Mouse (Mus musculus) liver, postnatal 0 days (tissue): ENCODE data around the gene Mef2c. TPM values are rescaled to one million over a fixed set of nuclear protein-coding genes. Genes with fewer than 3 reads are reported as not detected.

ENCODE experiments used
- ATAC-seq: fragments of 200-750 bp; cut with Nextera tagmentation; 2 replicates; pipeline ENCODE4 v1.8.0; 2017; ENCODE audit warnings: mild to moderate bottlenecking, moderate library complexity
- DNase-seq: peaks from one replicate; pipeline ENCODE4 v3.0.0-alpha.2; 2016
- H3K27ac ChIP-seq: fragments of 300-500 bp; sonication (generic); 2 replicates; pipeline ENCODE4 v1.5.1; 2014; ENCODE audit warnings: antibody characterized with exemption, moderate library complexity, mild to moderate bottlenecking, low read depth
- H3K27me3 ChIP-seq: fragments of 300-500 bp; sonication (generic); 2 replicates; pipeline ENCODE4 v1.6.1; 2014; ENCODE audit warnings: low read length, control low read depth, mixed read lengths; ENCODE audit not compliant: insufficient read depth
- H3K36me3 ChIP-seq: fragments of 300-500 bp; sonication (generic); replicated peaks from 2 replicates; pipeline ENCODE4 v1.6.1; 2014; ENCODE audit warnings: mild to moderate bottlenecking, control low read depth, low read length, moderate library complexity, mixed read lengths; ENCODE audit not compliant: insufficient read depth
- H3K4me1 ChIP-seq: fragments of 300-500 bp; sonication (generic); 2 replicates; pipeline ENCODE4 v1.6.1; 2014; ENCODE audit warnings: antibody characterized with exemption, mild to moderate bottlenecking, control low read depth; ENCODE audit not compliant: insufficient read depth
- H3K4me2 ChIP-seq: fragments of 300-500 bp; sonication (generic); 2 replicates; pipeline ENCODE4 v1.6.1; 2014; ENCODE audit warnings: low read depth, mild to moderate bottlenecking, low read length, moderate library complexity, mixed read lengths
- H3K4me3 ChIP-seq: fragments of 300-500 bp; sonication (generic); 2 replicates; pipeline ENCODE4 v1.5.1; 2014; ENCODE audit warnings: low read depth, low read length
- H3K9ac ChIP-seq: fragments of 300-500 bp; sonication (generic); replicated peaks from 2 replicates; pipeline ENCODE4 v1.6.1; 2014; ENCODE audit warnings: mild to moderate bottlenecking, moderate library complexity
- H3K9me3 ChIP-seq: fragments of 300-500 bp; sonication (generic); 2 replicates; pipeline ENCODE4 v1.6.1; 2016; ENCODE audit warnings: mild to moderate bottlenecking, control low read depth, low read length, mixed read lengths
- CTCF ChIP-seq: sonication (generic); IDR thresholded peaks from 2 replicates; pipeline ENCODE4 v1.5.1; 2016; ENCODE audit warnings: antibody characterized with exemption, low read depth
- EP300 ChIP-seq: IDR thresholded peaks from 2 replicates; pipeline ENCODE4 v1.6.1; 2016; ENCODE audit warnings: antibody characterized with exemption, low read depth, mild to moderate bottlenecking
- WGBS: fragments of 180-500 bp; shearing (Covaris S2); extraction: QIAGEN DNeasy Blood & Tissue Kit; methylation state at CpG from one replicate; pipeline ENCODE4 v1.1.7; 2014; ENCODE audit not compliant: insufficient replicate concordance; 5-methylcytosine and 5-hydroxymethylcytosine counted together
- polyA plus RNA-seq: library from polyadenylated mRNA; unstranded; fragments of >200 nt; fragmentation: Nextera tagmentation; extraction: Ambion mirVana; gene quantifications from 2 replicates; pipeline ENCODE4 v1.2.1, GENCODE M21; 2015

The Mef2c gene
- polyA plus RNA-seq, 1 experiment from 2014 or later, result 14.0 TPM

GRCm38 (mm10) chr13:83565732-83566131 lies 61.9 kb downstream of the Mef2c start:
- H3K9ac ChIP-seq, result no peak overlapping the region
- no peak for DNase-seq
- no peak overlapping the region for H3K4me3 ChIP-seq
- no peak overlapping the region for H3K4me2 ChIP-seq
- WGBS, result 27% methylated on average over 3 of the region's 3 CpGs
- H3K27ac ChIP-seq, result no peak overlapping the region
- 0 out of 2 replicates have a peak, but pooled peaks cover 2% of the 10 kb centered on the region for H3K4me1 ChIP-seq
- TF ChIP-seq EP300 (no peak), CTCF (no peak)
- no peak for ATAC-seq
- H3K36me3 ChIP-seq, result no peaks in the 10 kb centered on the region
- no peaks in the 10 kb centered on the region for H3K27me3 ChIP-seq
- no peaks in the 10 kb centered on the region for H3K9me3 ChIP-seq

DNA sequence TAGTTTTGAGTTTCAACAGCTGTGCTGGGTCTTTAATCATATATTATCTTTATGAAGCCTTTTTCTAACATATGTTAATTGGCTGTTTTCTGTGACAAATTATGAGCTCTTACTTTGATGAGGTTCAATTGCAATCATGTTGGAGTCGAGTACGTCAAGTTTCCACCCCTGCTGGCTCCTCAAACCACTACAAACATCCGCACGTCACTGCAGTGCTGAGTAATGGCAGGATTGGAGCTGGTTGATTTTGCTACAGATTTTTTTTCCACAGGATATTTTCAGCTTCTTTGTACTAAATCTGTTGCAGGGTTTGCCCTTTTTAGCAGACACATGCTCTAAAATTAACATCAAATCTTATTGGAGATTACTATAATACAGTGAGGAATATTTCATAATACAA lies 62.3 kb downstream of the Mef2c start:
- ATAC-seq (no peak), DNase-seq (no peak)
- Histone ChIP-seq H3K4me3 (no peak overlapping the region), H3K27me3 (no peaks in the 10 kb centered on the region), H3K27ac (0 out of 2 replicates have a peak overlapping the region, but pooled peaks have one; percentile 2), H3K4me1 (0 out of 2 replicates have a peak, but pooled peaks cover 2% of the 10 kb centered on the region), H3K36me3 (no peaks in the 10 kb centered on the region), H3K4me2 (no peak overlapping the region), H3K9me3 (no peaks in the 10 kb centered on the region), H3K9ac (no peak overlapping the region)
- TF ChIP-seq CTCF, result no peak
- no peak for TF ChIP-seq EP300
- WGBS, result 41% methylated on average over 4 of the region's 4 CpGs

GRCm38 (mm10) chr13:83566834-83567534 lies 63.1 kb downstream of the Mef2c start:
- no peak for TF ChIP-seq CTCF
- TF ChIP-seq EP300, result no peak
- no peak for ATAC-seq

GRCm38 (mm10) chr13:83567681-83568080 lies 63.8 kb downstream of the Mef2c start:
- Histone ChIP-seq H3K27ac (no peak overlapping the region), H3K36me3 (no peaks in the 10 kb centered on the region), H3K27me3 (no peaks in the 10 kb centered on the region), H3K4me1 (0 out of 2 replicates have a peak, but pooled peaks cover 2% of the 10 kb centered on the region), H3K4me3 (no peak overlapping the region), H3K9ac (no peak overlapping the region), H3K9me3 (no peaks in the 10 kb centered on the region), H3K4me2 (no peak overlapping the region)
- ATAC-seq, result no peak
- no peak for TF ChIP-seq CTCF
- no peak for TF ChIP-seq EP300
- 77% methylated on average over 3 of the region's 3 CpGs for WGBS
- no peak for DNase-seq

More at GRCm38 (mm10) chr13:83566834-83567534, 63.1 kb downstream of the Mef2c start:
- Histone ChIP-seq H3K36me3 (no peaks in the 10 kb centered on the region), H3K4me3 (no peak overlapping the region), H3K9me3 (no peaks in the 10 kb centered on the region), H3K27ac (no peak overlapping the region; the same call in 1 of the 2 replicates), H3K4me2 (no peak overlapping the region), H3K9ac (no peak overlapping the region), H3K4me1 (0 out of 2 replicates have a peak, but pooled peaks cover 2% of the 10 kb centered on the region), H3K27me3 (no peaks in the 10 kb centered on the region)
- no peak for DNase-seq
- WGBS, result 51% methylated on average over 8 of the region's 8 CpGs

GRCm38 (mm10) chr13:83568759-83569256 lies 65.0 kb downstream of the Mef2c start:
- no peak for DNase-seq
- Histone ChIP-seq H3K9ac (no peak overlapping the region), H3K4me3 (no peak overlapping the region), H3K9me3 (no peaks in the 10 kb centered on the region), H3K4me1 (peaks cover 12% of the 10 kb centered on the region), H3K27ac (no peak overlapping the region), H3K36me3 (no peaks in the 10 kb centered on the region), H3K27me3 (no peaks in the 10 kb centered on the region), H3K4me2 (no peak overlapping the region)
- WGBS, result 56% methylated on average over 11 of the region's 11 CpGs
- ATAC-seq, result no peak
- TF ChIP-seq EP300, result no peak
- TF ChIP-seq CTCF, result no peak

DNA sequence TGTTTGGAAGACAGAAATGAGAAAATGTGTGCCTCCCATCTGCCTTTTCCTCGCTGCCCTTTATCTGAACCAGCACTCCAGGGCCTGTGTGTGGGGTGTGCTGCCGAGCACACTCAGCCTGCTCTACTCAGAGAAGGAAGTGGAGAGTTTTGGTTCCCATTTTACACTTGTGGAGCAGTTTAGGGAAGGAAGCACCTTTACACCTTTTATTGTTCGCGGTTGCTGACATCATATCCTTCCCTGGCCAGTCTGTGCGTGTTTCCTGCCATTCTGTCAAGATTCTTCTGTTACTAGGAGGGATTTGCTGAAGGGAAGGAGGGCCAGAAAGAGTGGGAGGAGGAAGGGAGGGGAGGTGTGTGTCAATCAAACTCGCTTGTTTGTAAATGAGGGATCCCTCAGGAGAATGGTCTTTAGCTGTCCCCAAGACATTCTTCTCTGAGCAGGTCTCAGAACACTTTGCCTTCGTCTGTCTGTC lies 68.2 kb downstream of the Mef2c start:
- DNase-seq, result peak; percentile 54
- peak overlapping the region; percentile 4; the same call in 1 of the 2 replicates for H3K9ac ChIP-seq
- peak; percentile 90 for ATAC-seq
- TF ChIP-seq CTCF (no peak), EP300 (peak; percentile 77)
- no peaks in the 10 kb centered on the region for H3K36me3 ChIP-seq
- H3K9me3 ChIP-seq, result no peaks in the 10 kb centered on the region
- peak overlapping the region; percentile 19 for H3K4me3 ChIP-seq
- H3K4me1 ChIP-seq, result peaks cover 13% of the 10 kb centered on the region
- H3K27ac ChIP-seq, result peak overlapping the region; percentile 86
- WGBS, result 14% methylated on average over 7 of the region's 7 CpGs
- no peaks in the 10 kb centered on the region for H3K27me3 ChIP-seq
- H3K4me2 ChIP-seq, result peak overlapping the region; percentile 58
